ENCODE assay signal across 24 mouse cellular contexts in the genomic region with DNA sequence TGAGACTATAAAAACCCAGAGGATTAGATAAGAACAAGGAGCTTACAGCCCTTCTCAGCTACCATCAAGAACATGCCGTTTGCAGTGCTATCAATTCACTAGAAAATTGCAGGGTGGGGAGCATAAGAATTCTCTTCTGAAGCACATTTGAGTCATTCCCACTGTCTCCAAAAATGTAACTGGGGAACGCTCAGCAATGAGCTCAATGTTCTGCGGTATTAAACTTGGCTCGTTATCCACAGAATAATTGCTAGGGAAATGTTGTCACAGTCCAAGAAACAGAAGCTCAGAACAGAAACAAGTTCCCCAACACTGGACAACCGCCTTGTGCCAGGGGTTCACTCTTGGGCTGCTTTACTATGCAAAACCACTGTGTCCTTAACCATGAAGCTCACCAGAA.
DNase-seq lines count a peak whose midpoint lies in the region; ATAC-seq lines count a peak whose summit lies in the region.
"Had no signal": no experiment of that assay in that cellular context is flagged by ENCODE, and none has a peak within 500 bp of the region (broad histone marks: within the 10 kb centered on the region; RNA-seq: fewer than 3 reads in every experiment).

No protein-coding gene starts in this region.

- no peaks in the 10 kb centered on the region for H3K4me1 ChIP-seq in embryonic facial prominence, embryonic 14.5 days (ENCODE audit: control insufficient read depth, insufficient read depth, low read length)
- no peaks in the 10 kb centered on the region for H3K4me1 ChIP-seq in embryonic facial prominence, embryonic 10.5 days
- H3K4me1 ChIP-seq: embryonic facial prominence, embryonic 15.5 days; forebrain, embryonic 10.5 days; forebrain, embryonic 15.5 days; heart, embryonic 12.5 days; hindbrain, embryonic 10.5 days had no signal

- H3K27me3 ChIP-seq in embryonic facial prominence, embryonic 14.5 days (replicated peaks; ENCODE audit: control insufficient read depth, insufficient read depth, low read length) = no peaks in the 10 kb centered on the region
- H3K27me3 ChIP-seq in embryonic facial prominence, embryonic 10.5 days (replicated peaks; ENCODE audit: low read depth, poor library complexity, severe bottlenecking) = no peaks in the 10 kb centered on the region
- H3K27me3 ChIP-seq: embryonic facial prominence, embryonic 15.5 days; forebrain, embryonic 15.5 days; heart, embryonic 12.5 days had no signal

- no peak overlapping the region for H3K4me2 ChIP-seq in embryonic facial prominence, embryonic 14.5 days (ENCODE audit: low read depth, low read length)
- H3K4me2 ChIP-seq: embryonic facial prominence, embryonic 15.5 days; forebrain, embryonic 15.5 days; heart, embryonic 12.5 days; hindbrain, embryonic 14.5 days had no signal

- no peaks in the 10 kb centered on the region for H3K36me3 ChIP-seq in embryonic facial prominence, embryonic 14.5 days (ENCODE audit: control insufficient read depth, insufficient read depth, low read length)
- no peaks in the 10 kb centered on the region for H3K36me3 ChIP-seq in embryonic facial prominence, embryonic 10.5 days (replicated peaks)
- H3K36me3 ChIP-seq: embryonic facial prominence, embryonic 15.5 days; forebrain, embryonic 10.5 days; forebrain, embryonic 15.5 days; G1E; heart, embryonic 12.5 days; hindbrain, embryonic 10.5 days had no signal

- H3K4me3 ChIP-seq in embryonic facial prominence, embryonic 14.5 days (ENCODE audit: low read depth, low read length) = no peak overlapping the region
- H3K4me3 ChIP-seq in embryonic facial prominence, embryonic 10.5 days = no peak overlapping the region
- H3K4me3 ChIP-seq: embryonic facial prominence, embryonic 15.5 days; erythroblast, embryonic 14.5 days; forebrain, embryonic 10.5 days; forebrain, embryonic 15.5 days; heart, adult 2 months; heart, embryonic 12.5 days; hindbrain, embryonic 10.5 days had no signal

- H3K9ac ChIP-seq in embryonic facial prominence, embryonic 14.5 days (ENCODE audit: low read depth, low read length) = no peak overlapping the region
- H3K9ac ChIP-seq: embryonic facial prominence, embryonic 15.5 days; forebrain, embryonic 15.5 days; heart, embryonic 12.5 days; hindbrain, embryonic 14.5 days had no signal

- WGBS in embryonic facial prominence, embryonic 14.5 days = 79% methylated on average over 5 of the region's 5 CpGs
- WGBS in embryonic facial prominence, embryonic 10.5 days = 88% methylated on average over 5 of the region's 5 CpGs

- no peak overlapping the region for H3K27ac ChIP-seq in embryonic facial prominence, embryonic 14.5 days (replicated peaks; ENCODE audit: low read depth, low read length)
- H3K27ac ChIP-seq in embryonic facial prominence, embryonic 10.5 days (replicated peaks) = no peak overlapping the region
- H3K27ac ChIP-seq: embryonic facial prominence, embryonic 15.5 days; forebrain, embryonic 10.5 days; forebrain, embryonic 15.5 days; heart, adult 2 months; hindbrain, embryonic 10.5 days; hindbrain, embryonic 14.5 days had no signal

- H3K9me3 ChIP-seq in embryonic facial prominence, embryonic 14.5 days (ENCODE audit: control insufficient read depth, low read length) = no peaks in the 10 kb centered on the region
- H3K9me3 ChIP-seq in embryonic facial prominence, embryonic 10.5 days = no peaks in the 10 kb centered on the region
- H3K9me3 ChIP-seq: embryonic facial prominence, embryonic 15.5 days; forebrain, embryonic 10.5 days; forebrain, embryonic 15.5 days; G1E; heart, embryonic 12.5 days; hindbrain, embryonic 10.5 days had no signal

- ATAC-seq in embryonic facial prominence, embryonic 14.5 days (ENCODE audit: low read depth) = no peak
- ATAC-seq: CD4-positive, CD25-positive, alpha-beta regulatory T cell, adult 4 months; forebrain, embryonic 15.5 days had no signal

- peak; percentile 1 for DNase-seq in embryonic facial prominence, embryonic 14.5 days (ENCODE audit: low spot score)
- no peak for DNase-seq in embryonic facial prominence, embryonic 10.5 days (ENCODE audit: low spot score)
- DNase-seq in layer of hippocampus, adult 11-12 months (ENCODE audit: low spot score) = peak; percentile 4
- no peak for DNase-seq in layer of hippocampus, postnatal 25 days (ENCODE audit: extremely low spot score in 1 of 2, low spot score in 1 of 2)
- peak; percentile 2 to 12 for DNase-seq in right cerebral cortex, adult 2 months (ENCODE audit: low spot score in 2 of 2)
- no peak for DNase-seq in right cerebral cortex, postnatal 25 days
- peak; percentile 10 for DNase-seq in telencephalon, adult 2 months (ENCODE audit: low read depth, low spot score)
- DNase-seq in kidney, adult 11 months = no peak
- DNase-seq: adrenal gland, postnatal 10 days; B cell, adult 2 months; cerebellum, adult 18-20 months; cerebellum, adult 9-11 months; cerebellum, postnatal 36 days; gastrocnemius, postnatal 14 days; heart, adult 2 months had no signal

Comparison
In these comparisons a context has a peak if more than half of its experiments do, and no peak if none do; other contexts are left out.
1. DNase-seq: peak in embryonic facial prominence, embryonic 14.5 days (single experiment), layer of hippocampus, adult 11-12 months (single experiment), right cerebral cortex, adult 2 months (2 of 2) and telencephalon, adult 2 months (single experiment); none in embryonic facial prominence, embryonic 10.5 days (single experiment), layer of hippocampus, postnatal 25 days (0 of 2), right cerebral cortex, postnatal 25 days (single experiment) and kidney, adult 11 months (single experiment).